In the genomic region with DNA sequence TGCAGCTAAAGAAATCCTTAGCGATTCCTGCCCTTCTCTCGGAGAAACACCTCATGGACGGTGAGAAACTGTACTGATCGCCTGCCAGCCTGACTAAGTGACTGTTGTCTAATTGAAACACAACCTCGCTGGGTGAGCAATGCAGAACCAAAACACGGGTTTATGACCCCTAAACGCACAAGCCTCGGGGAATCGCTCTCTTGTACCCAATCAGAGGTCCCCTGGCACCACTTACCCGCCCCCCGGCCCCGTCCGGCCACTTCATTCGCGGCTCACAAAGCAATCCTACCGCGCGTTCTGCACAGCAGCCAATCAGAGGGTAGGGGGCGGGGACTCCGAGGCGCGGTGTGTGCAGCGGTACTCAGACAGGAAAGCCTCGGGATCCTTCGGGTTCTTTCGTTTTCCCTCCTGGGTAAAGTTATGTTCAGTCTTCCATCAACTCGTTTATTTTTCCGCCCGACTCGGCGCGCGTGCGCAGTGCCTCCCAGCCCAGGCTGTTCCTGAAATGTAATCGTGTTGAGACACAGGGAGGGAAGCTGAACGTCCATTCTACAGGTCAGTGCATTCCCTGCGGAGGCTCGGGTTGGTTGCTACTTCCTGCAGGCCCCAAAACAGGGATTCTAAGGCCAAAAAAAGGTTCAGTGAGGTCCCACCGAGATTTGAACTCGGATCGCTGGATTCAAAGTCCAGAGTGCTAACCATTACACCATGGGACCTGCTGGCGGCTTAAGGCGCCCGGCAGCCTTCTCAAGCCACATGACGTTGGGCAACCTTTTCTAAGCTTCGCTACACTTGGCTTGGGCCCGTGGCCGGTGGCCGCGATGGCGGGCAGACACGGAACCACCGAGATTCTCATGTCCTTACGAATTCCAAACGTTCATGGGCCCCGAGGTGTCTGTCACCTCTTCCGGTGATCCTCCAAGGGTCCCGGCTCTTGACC, we compare ENCODE assay signal across 8 mouse cellular contexts. TPM values are rescaled to one million over a fixed set of nuclear protein-coding genes. Genes with fewer than 3 reads are reported as not detected.
DNase-seq lines count a peak whose midpoint lies in the region; ATAC-seq and TF ChIP-seq lines count a peak whose summit lies in the region.

No protein-coding gene starts in this region.

- ATAC-seq in frontal cortex, adult (ENCODE audit: low TSS enrichment): peak; percentile 96
- peak; percentile 98 for ATAC-seq in lung, postnatal 0 days

- no peaks in the 10 kb centered on the region for H3K27me3 ChIP-seq in hindbrain, embryonic 10.5 days (ENCODE audit: insufficient read depth, poor library complexity, severe bottlenecking)
- no peaks in the 10 kb centered on the region for H3K27me3 ChIP-seq in lung, postnatal 0 days (replicated peaks; ENCODE audit: insufficient read depth, low read length)

- peak overlapping the region; percentile 88 for H3K27ac ChIP-seq in hindbrain, embryonic 10.5 days
- peak overlapping the region; percentile 92 for H3K27ac ChIP-seq in lung, postnatal 0 days (ENCODE audit: low read length)

- no peak for TF ChIP-seq CTCF in lung, postnatal 0 days (IDR thresholded peaks at IDR 0.05)

- DNase-seq in MN1 (ENCODE audit: low spot score): peak; percentile 97
- peak; percentile 97 for DNase-seq in cerebellum, adult 9-10 months
- peak; percentile 98 for DNase-seq in hindbrain, embryonic 10.5 days (ENCODE audit: low spot score)
- DNase-seq in layer of hippocampus, adult 9-11 months: peak; percentile 98
- DNase-seq in lung, postnatal 0 days (ENCODE audit: low spot score): peak; percentile 99
- DNase-seq in ovary, postnatal 14 days (ENCODE audit: low spot score): peak; percentile 99
- DNase-seq in thymus, postnatal 14 days: peak; percentile 98

- TF ChIP-seq EP300 in lung, postnatal 0 days (IDR thresholded peaks at IDR 0.05): no peak; the same call in 1 of the 2 replicates

- no peaks in the 10 kb centered on the region for H3K36me3 ChIP-seq in hindbrain, embryonic 10.5 days
- H3K36me3 ChIP-seq in lung, postnatal 0 days (ENCODE audit: insufficient read depth, low read length): no peaks in the 10 kb centered on the region

- under 1% methylated on average over 58 of the region's 58 CpGs for WGBS in hindbrain, embryonic 10.5 days
- 2% methylated on average over 57 of the region's 58 CpGs for WGBS in lung, postnatal 0 days

- peak overlapping the region; percentile 81 for H3K4me3 ChIP-seq in hindbrain, embryonic 10.5 days
- peak overlapping the region; percentile 75 for H3K4me3 ChIP-seq in lung, postnatal 0 days (ENCODE audit: low read depth, low read length)

- H3K4me2 ChIP-seq in lung, postnatal 0 days (replicated peaks; ENCODE audit: low read depth, low read length): peak overlapping the region; percentile 73

- peak overlapping the region; percentile 56 for H3K9ac ChIP-seq in lung, postnatal 0 days (replicated peaks; ENCODE audit: low read depth)

- 0 out of 2 replicates have a peak, but pooled peaks cover 4% of the 10 kb centered on the region for H3K9me3 ChIP-seq in hindbrain, embryonic 10.5 days
- H3K9me3 ChIP-seq in lung, postnatal 0 days (ENCODE audit: low read length): no peaks in the 10 kb centered on the region

- H3K4me1 ChIP-seq in hindbrain, embryonic 10.5 days (replicated peaks): peaks cover 24% of the 10 kb centered on the region
- 0 out of 2 replicates have a peak, but pooled peaks cover 4% of the 10 kb centered on the region for H3K4me1 ChIP-seq in lung, postnatal 0 days (ENCODE audit: insufficient read depth, low read depth, low read length)

RNA-seq across cellular contexts. Expression of a gene that starts 16.5 kb away (rescaled TPM):
- 3.5 and 4.4 TPM in 2 replicates for polyA plus RNA-seq in hindbrain, embryonic 10.5 days (2016; fragmentation: Nextera tagmentation; extraction: Ambion mirVana)
- 29.4 and 33.3 TPM in 2 replicates for polyA plus RNA-seq in lung, postnatal 0 days (2015; fragmentation: Nextera tagmentation; extraction: Ambion mirVana)

RNA-seq across cellular contexts. Expression of a gene that starts 21.8 kb away (rescaled TPM):
- 7.9 and 8.4 TPM in 2 replicates for polyA plus RNA-seq in hindbrain, embryonic 10.5 days (2016; fragmentation: Nextera tagmentation; extraction: Ambion mirVana)
- polyA plus RNA-seq in lung, postnatal 0 days (2015; fragmentation: Nextera tagmentation; extraction: Ambion mirVana): 62.5 and 75.9 TPM in 2 replicates

RNA-seq across cellular contexts. Expression of a gene that starts 34.5 kb away (rescaled TPM):
- 0.42 and 0.86 TPM in 2 replicates for polyA plus RNA-seq in hindbrain, embryonic 10.5 days (2016; fragmentation: Nextera tagmentation; extraction: Ambion mirVana)
- polyA plus RNA-seq in lung, postnatal 0 days (2015; fragmentation: Nextera tagmentation; extraction: Ambion mirVana): 1.3 and 1.6 TPM in 2 replicates

RNA-seq across cellular contexts. Expression of a gene that starts 55.9 kb away (rescaled TPM):
- 0.14 and 0.39 TPM in 2 replicates for polyA plus RNA-seq in hindbrain, embryonic 10.5 days (2016; fragmentation: Nextera tagmentation; extraction: Ambion mirVana)
- not detected in 2 replicates for polyA plus RNA-seq in lung, postnatal 0 days (2015; fragmentation: Nextera tagmentation; extraction: Ambion mirVana)

Comparison
In these comparisons a context has a peak if more than half of its experiments do, and no peak if none do; other contexts are left out.
1. Peak in every context shown above with its lines: DNase-seq, ATAC-seq, H3K4me3 ChIP-seq and H3K27ac ChIP-seq.